Mouse (Mus musculus): ENCODE results near the gene Msrb1.

Gene Msrb1

GRCm38 (mm10) chr17:24743896-24744295 lies 7.5 kb downstream of the Msrb1 start:
- DNase-seq (ENCODE audit: low read depth) = no peak

- DNase-seq (ENCODE audit: low read depth) = peak; percentile 10
These were observed 7.9 kb downstream of the Msrb1 start for GRCm38 (mm10) chr17:24744381-24744780.

- DNase-seq (ENCODE audit: low read depth) = peak; percentile 92
These were observed 9.4 kb downstream of the Msrb1 start for GRCm38 (mm10) chr17:24745526-24746497.

GRCm38 (mm10) chr17:24746986-24747385 lies 10.5 kb downstream of the Msrb1 start:
- no peak for DNase-seq (ENCODE audit: low read depth)

GRCm38 (mm10) chr17:24751528-24751927 lies 15.1 kb downstream of the Msrb1 start:
- DNase-seq (ENCODE audit: low read depth) = no peak

GRCm38 (mm10) chr17:24752415-24753394 lies 16.3 kb downstream of the Msrb1 start, which contains the start of gene Hs3st6:
TSS of gene Hs3st6 (plus strand) at chr17:24752988.
- DNase-seq (ENCODE audit: low read depth) = no peak

GRCm38 (mm10) chr17:24757394-24757793 lies 21.0 kb downstream of the Msrb1 start:
- DNase-seq (ENCODE audit: low read depth) = no peak

GRCm38 (mm10) chr17:24761121-24761520 lies 24.7 kb downstream of the Msrb1 start:
- DNase-seq (ENCODE audit: low read depth) = no peak

GRCm38 (mm10) chr17:24765016-24765905 lies 28.8 kb downstream of the Msrb1 start:
- no peak for DNase-seq (ENCODE audit: low read depth)

GRCm38 (mm10) chr17:24766266-24766875 lies 29.9 kb downstream of the Msrb1 start:
- DNase-seq (ENCODE audit: low read depth) = no peak

GRCm38 (mm10) chr17:24769146-24769545 lies 32.7 kb downstream of the Msrb1 start:
- no peak for DNase-seq (ENCODE audit: low read depth)

GRCm38 (mm10) chr17:24773241-24773640 lies 36.8 kb downstream of the Msrb1 start:
- peak; percentile 41 for DNase-seq (ENCODE audit: low read depth)

GRCm38 (mm10) chr17:24775173-24775572 lies 38.7 kb downstream of the Msrb1 start:
- no peak for DNase-seq (ENCODE audit: low read depth)

GRCm38 (mm10) chr17:24777073-24777472 lies 40.6 kb downstream of the Msrb1 start:
- no peak for DNase-seq (ENCODE audit: low read depth)

- peak; percentile 48 for DNase-seq (ENCODE audit: low read depth)
These were observed 44.4 kb downstream of the Msrb1 start for GRCm38 (mm10) chr17:24780821-24781220.

- DNase-seq (ENCODE audit: low read depth) = no peak
These were observed 55.7 kb downstream of the Msrb1 start for GRCm38 (mm10) chr17:24792190-24792589.

All from 416B (cell line).